Mouse (Mus musculus) ovary, postnatal 10 days (tissue): Measurements from ENCODE around the gene Gak.

Experiments used
- DNase-seq: peaks from one replicate; pipeline ENCODE4 v3.0.0; 2022; ENCODE audit warnings: low spot score

Gak gene

GRCm38 (mm10) chr5:108629634-108630483, at the start of gene Gak, which contains the start of gene Tmem175:
Gak (minus strand) TSS chr5:108629755.
Tmem175 (plus strand) TSS chr5:108629770.
- DNase-seq: peak; percentile 81

- no peak for DNase-seq
Observed at GRCm38 (mm10) chr5:108678296-108678854, 48.8 kb upstream of the Gak start.

GRCm38 (mm10) chr5:108677605-108678295, 48.2 kb upstream of the Gak start:
- no peak for DNase-seq

DNA sequence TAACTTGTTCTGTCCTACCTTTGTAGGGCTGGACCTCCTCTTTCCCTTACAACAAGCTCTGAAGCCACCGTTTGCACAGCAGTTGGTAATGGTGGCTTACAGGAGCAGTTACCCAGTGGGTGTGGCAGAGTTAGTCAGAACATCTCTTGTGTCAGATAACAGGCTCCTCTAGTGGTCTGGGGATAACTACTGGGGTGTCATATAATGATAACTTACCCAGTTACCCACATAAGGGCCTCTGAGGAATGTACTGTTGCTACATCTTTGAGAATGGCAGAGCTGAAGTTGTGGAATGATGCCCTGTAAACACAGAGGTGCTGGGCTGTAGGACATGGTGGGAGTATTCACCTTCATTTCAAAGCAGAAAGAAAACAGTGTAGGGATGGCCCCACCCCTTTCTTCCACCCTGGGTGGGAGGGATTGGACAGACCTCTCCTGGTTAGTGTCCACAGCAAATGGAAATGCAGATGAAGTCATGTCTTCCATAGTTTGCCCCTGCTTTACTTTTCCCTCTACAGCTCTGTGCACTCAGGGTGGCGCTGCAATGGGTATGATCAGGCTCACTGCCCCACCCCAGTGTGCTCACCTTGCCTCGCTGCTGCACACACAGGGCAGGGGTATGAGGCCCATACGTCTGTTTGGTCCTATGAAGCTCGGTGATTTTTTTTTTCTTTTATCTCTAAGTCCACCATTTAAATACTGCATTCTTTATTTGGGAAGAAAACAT, 47.4 kb upstream of the Gak start:
- no peak for DNase-seq

DNA sequence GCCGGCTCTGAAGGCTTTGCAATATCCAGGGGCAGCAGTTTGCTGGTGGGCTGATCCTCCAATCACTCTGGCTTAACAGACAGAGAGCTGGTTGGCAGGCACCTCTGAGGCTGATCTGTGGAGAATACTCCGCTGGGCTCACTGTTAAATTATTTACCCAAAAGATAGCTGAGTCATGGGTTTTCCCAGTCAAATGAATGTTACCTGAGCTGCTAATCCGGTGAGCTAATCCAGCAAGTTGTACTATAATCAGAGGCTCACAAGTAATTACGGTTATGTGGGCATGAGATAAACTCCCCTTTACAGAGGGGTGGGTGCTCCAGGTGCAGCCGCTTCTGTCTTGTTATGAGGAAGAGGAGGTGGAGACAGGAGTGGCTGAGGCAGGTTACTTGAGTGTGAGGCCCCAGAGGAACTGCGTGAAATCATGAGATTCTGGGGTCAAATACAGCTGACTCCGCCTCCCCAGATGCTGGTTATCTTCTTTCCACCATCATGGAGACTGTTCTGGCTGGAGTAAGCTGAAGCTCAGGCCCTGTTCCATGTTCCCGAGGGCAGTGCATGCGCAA, 45.8 kb upstream of the Gak start, which contains the start of gene Slc26a1:
TSS of gene Slc26a1 (minus strand) at position 319 of the 566 bp plus-strand sequence.
- DNase-seq: no peak

GRCm38 (mm10) chr5:108674624-108675023, 45.1 kb upstream of the Gak start:
- no peak for DNase-seq

- DNase-seq: no peak
Observed at GRCm38 (mm10) chr5:108671757-108672156, 42.2 kb upstream of the Gak start.

DNA sequence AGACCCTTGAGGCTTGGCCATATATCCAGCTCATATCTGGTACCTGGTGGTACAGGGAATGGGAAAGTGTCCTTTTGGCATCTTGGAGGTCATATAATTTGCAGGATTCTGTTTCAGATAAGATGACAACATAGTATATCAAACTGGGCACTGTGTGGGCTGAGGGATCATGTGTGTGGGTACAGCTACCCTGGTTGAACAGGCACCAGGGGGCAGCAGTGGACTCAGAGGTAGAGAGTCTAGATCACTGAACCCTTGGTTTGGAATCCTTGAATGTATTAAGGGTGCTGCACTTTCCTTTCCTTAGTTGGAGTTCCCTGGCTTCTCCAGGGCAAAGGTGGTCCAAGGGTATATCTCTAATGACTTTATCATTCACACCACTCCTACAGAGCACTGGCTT, 41.2 kb upstream of the Gak start:
- no peak for DNase-seq

DNA sequence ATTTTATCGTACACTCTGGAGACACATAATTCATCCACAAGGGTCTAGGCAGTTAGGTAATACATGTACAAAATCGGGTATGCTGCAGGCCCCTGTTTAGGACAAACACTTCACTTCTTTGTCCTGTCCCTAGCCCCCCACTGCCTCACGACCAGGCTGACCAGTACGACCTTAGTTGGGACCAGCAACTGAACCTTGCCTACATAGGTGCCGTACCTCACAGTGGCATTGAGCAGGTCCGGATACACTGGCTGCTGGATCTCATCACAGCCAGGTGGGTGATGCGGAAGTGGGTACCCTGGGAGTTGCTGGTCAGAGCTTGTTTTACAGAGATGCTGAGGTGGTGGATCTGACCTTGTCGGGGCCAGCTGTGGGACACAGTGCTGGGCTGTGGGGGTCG, 40.4 kb upstream of the Gak start:
- no peak for DNase-seq

DNA sequence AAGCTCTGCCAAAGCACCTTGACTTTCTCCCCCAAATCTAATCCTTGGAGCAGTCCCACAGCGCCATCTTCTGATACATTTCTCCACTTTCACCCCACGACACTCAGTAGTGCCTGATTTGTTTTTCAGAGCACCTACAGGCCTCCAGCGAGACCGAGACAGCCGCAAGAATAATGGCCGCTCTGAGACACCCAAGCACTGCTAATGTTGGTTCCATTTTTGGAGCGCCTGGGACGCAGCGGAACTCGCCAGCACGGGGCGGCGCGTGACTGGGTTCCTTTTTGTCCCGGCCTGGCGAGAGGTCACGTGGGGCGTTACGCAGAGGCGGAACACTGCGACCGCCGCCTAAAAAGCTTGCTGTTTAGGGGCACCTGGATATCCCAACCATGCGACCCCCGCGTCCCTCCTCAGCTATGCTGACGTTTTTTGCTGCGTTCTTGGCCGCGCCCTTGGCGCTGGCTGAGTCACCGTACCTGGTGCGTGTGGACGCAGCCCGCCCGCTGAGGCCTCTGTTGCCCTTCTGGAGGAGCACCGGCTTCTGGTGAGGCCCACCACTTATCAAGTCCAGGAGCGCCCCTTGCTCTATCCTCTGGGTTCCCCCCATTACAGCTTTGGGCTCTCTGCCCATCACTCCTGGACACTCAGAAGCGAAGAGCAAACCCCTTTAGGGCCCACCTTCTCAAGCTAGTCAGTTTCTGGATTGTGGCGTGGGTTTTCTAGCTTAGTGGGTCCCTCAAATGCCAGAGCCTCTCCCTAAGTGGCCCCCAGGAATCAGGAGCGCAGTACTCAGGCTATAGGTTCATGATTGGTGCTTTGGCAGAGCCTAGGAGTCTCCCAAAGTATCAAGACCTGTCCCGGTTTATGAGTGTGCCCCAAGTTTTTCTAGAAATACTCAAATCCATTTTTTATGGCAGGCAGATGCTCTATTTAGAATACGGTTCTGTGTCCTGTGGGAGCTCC, 39.7 kb upstream of the Gak start, which contains the start of gene Dgkq:
TSS of gene Dgkq (minus strand) at position 696 of the 960 bp plus-strand sequence.
- peak; percentile 81 for DNase-seq

- no peak for DNase-seq
Observed at GRCm38 (mm10) chr5:108668387-108668932, 38.9 kb upstream of the Gak start.

- no peak for DNase-seq
Observed at GRCm38 (mm10) chr5:108667370-108667769, 37.8 kb upstream of the Gak start.

GRCm38 (mm10) chr5:108665066-108665465, 35.5 kb upstream of the Gak start:
- no peak for DNase-seq

- no peak for DNase-seq
Observed at GRCm38 (mm10) chr5:108662772-108663171, 33.2 kb upstream of the Gak start.

DNA sequence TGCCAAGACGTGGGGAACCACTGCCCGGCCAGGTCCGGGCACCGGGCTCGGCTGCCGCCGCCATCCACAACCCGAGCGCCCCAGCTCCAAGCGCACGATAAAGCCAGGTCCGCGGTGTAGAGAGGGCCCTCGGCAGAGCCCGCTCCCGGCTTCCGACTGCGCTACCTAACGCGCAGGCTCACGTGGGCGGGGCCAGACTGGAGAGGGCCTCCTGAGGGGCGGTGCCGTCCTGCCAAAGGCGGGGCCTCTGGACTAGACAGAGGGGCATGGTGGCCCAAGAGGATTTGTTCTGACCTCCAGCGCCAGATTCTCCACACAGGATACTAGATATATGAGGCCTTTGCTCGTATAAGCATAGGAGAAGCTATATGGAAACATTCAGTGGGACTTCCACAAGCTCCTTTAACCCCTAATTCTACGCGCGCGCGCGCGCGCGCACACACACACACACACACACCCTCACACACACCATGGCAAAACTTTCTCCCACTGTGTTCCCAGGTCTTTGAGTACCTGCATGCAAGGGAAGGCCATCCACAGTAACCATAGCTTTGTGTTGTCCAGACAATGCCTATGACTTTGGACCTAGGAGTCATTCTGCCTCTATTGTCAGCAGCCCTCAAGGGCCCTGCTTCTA, 31.2 kb upstream of the Gak start:
- DNase-seq: peak; percentile 70

DNA sequence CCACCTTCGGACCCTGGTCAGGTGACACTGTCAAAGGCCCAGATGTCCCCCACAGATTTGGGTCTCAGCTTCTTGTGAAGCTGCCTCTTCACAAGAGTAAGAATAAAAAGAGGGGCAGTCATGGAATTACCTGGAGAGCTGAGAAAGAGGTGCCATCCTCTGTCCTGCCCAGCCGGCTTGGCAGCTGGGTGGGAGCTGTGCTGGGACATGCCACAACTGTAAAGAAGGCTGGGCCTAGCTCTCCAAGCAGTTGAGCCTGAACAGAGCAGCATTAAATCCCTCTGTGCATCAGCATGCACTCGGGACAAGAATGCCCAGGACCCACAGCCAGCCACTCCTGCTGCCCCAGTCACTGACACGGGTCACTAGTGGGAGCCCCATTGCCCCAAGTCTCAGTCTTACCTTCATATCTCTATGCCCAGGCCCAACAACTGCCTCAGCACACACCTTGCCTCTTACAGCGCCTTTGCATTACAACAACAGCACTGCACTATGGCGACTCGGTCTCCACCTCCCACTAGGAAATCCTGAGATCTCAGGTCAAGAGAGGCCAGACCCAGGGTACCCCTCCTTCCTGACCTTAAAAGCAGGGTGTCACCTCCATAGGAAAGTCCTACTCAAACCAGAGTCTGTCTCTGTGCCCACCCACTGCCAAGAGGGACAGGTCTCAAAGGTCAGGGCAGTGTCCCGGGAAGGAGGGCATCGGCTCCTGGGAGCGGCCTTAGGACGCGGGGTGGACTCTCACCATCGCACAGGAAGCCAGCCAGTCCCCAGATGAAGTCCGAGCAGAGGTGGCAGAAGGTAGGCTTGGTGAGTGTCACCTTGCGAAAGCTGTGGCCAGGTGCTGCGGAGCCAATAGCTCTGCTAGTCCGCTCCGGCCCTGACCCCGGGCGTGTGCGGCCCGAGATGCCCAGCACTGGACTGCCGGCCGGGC, 30.4 kb upstream of the Gak start, which contains the start of gene Idua:
TSS of gene Idua (plus strand) at position 634 of the 934 bp plus-strand sequence.
- no peak for DNase-seq

DNA sequence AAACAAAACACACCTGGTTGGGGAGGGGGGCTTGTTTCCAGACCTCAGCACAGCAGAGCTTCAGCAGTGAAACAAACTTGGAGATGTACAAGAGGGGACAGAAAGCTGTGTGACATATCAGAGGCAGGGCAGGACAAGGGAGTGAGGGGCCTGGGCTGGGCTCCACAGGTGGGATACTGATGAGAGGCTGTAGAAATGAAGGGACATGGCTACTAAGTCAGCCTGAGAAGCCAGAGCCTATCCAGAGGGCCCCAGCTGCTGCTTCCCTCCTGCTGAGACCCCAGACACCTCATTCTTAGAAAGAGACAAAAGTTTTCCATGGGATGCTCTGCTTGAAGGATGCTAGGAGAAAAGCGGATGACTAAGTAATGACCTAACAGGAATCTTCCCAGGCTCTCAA, 29.1 kb upstream of the Gak start:
- DNase-seq: no peak

DNA sequence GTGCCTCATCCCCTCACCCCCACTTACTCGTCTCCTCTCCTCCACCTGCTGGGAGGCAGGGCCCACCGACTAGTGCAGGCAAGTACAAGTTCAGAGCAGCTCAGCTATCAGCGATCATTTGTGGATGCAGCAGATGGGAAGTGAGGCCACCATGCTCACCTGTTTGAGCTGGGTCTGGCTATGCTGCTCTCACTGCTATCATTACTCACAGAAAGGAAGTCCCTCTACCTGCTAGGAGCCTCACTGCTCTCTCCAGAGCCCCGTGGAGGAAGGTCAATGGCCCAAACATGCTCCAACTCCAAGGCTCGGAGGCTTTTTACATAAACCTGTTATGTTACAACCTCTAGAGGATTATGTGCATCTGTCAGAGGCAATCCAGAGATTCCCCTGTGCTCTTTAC, 27.9 kb upstream of the Gak start:
- no peak for DNase-seq
